Mouse (Mus musculus) embryonic facial prominence, embryonic 12.5 days (tissue): ENCODE results near the gene Szt2. TPM values are rescaled to one million over a fixed set of nuclear protein-coding genes. Genes with fewer than 3 reads are reported as not detected.

Experiments
- ATAC-seq: fragments of 200-750 bp; cut with Nextera tagmentation; 2 replicates; pipeline ENCODE4 v1.8.0; 2017; ENCODE audit not compliant: insufficient number of reproducible peaks, insufficient read depth, low FRiP score, low TSS enrichment
- H3K27ac ChIP-seq: fragments of 300-500 bp; sonication (generic); 2 replicates; pipeline ENCODE4 v1.5.1; 2016; ENCODE audit warnings: mild to moderate bottlenecking
- H3K27me3 ChIP-seq: fragments of 300-500 bp; sonication (generic); 2 replicates; pipeline ENCODE4 v1.6.1; 2016; ENCODE audit warnings: mild to moderate bottlenecking, moderate library complexity
- H3K36me3 ChIP-seq: fragments of 300-500 bp; sonication (generic); 2 replicates; pipeline ENCODE4 v1.6.1; 2016; ENCODE audit warnings: mild to moderate bottlenecking
- H3K4me1 ChIP-seq: fragments of 300-500 bp; sonication (generic); 2 replicates; pipeline ENCODE4 v1.6.1; 2016
- H3K4me2 ChIP-seq: fragments of 300-500 bp; sonication (generic); replicated peaks from 2 replicates; pipeline ENCODE4 v1.6.1; 2016; ENCODE audit warnings: mild to moderate bottlenecking, moderate library complexity
- H3K4me3 ChIP-seq: fragments of 300-500 bp; sonication (generic); 2 replicates; pipeline ENCODE4 v1.5.1; 2016; ENCODE audit warnings: mild to moderate bottlenecking
- H3K9ac ChIP-seq: fragments of 300-500 bp; sonication (generic); 2 replicates; pipeline ENCODE4 v1.6.1; 2016; ENCODE audit warnings: mild to moderate bottlenecking, moderate library complexity
- H3K9me3 ChIP-seq: fragments of 300-500 bp; sonication (generic); 2 replicates; pipeline ENCODE4 v1.6.1; 2016; ENCODE audit warnings: mild to moderate bottlenecking, moderate library complexity
- WGBS: fragments of 180-500 bp; shearing (Covaris S2); methylation state at CpG from one replicate; pipeline ENCODE4 v1.1.7; 2016; 5-methylcytosine and 5-hydroxymethylcytosine counted together
- polyA plus RNA-seq: library from polyadenylated mRNA; unstranded; fragments of >200 nt; fragmentation: Nextera tagmentation; extraction: Ambion mirVana; gene quantifications from 2 replicates; pipeline ENCODE4 v1.2.1, GENCODE M21; 2016

The Szt2 gene
- polyA plus RNA-seq, 1 experiment from 2014 or later, result 11.3 TPM

DNA sequence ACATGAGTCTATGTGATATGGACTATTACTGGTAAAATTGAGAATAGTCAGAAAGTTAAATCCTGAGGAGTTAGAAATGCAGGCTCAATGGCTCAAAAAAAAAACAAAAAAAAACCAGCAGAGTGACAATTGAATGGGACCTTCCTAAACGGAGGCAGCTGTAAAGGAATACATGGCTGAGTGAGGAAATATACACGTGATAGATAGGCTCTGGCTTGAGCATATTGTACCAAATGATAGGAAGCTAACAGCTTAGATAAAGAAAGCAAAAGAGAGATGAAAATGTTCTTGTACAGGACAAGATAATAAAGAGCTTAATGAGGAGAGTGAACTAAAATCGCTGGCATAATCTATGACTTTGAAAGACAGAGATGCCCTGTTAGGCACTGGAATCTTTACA is 54.8 kb downstream of the Szt2 start:
- no peak overlapping the region for H3K4me2 ChIP-seq
- no peak overlapping the region for H3K4me3 ChIP-seq
- peaks cover 2% of the 10 kb centered on the region; the same call in 1 of the 2 replicates for H3K4me1 ChIP-seq
- no peak overlapping the region for H3K27ac ChIP-seq
- no peak overlapping the region for H3K9ac ChIP-seq
- 74% methylated on average over 3 of the region's 3 CpGs for WGBS
- no peak for ATAC-seq
- H3K9me3 ChIP-seq, result no peaks in the 10 kb centered on the region
- H3K36me3 ChIP-seq, result no peaks in the 10 kb centered on the region
- no peaks in the 10 kb centered on the region for H3K27me3 ChIP-seq

DNA sequence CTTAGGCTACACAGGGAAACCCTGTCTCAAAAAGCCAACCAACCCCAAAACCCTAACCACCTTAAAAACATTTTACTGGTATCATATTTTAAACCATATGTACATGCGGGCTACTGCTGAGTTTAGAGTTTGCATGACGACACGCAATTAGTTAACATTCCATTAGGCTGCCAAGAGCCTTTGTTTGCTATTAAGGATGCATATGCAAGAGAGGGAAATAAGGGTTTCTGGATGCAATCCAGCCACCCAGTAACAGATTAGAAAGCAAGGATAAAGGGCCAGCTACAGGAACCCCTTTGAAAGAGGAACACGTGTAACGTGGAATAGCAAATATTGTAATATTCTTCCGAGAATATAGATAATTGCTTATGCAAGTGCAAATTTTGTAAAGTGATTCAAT is 55.4 kb downstream of the Szt2 start:
- no peaks in the 10 kb centered on the region for H3K9me3 ChIP-seq
- no peaks in the 10 kb centered on the region for H3K4me1 ChIP-seq
- no peak for ATAC-seq
- WGBS, result 84% methylated on average over 6 of the region's 6 CpGs
- H3K36me3 ChIP-seq, result no peaks in the 10 kb centered on the region
- H3K27ac ChIP-seq, result no peak overlapping the region
- H3K9ac ChIP-seq, result no peak overlapping the region
- no peaks in the 10 kb centered on the region for H3K27me3 ChIP-seq
- no peak overlapping the region for H3K4me2 ChIP-seq
- H3K4me3 ChIP-seq, result no peak overlapping the region

GRCm38 (mm10) chr4:118351828-118352227 is 57.2 kb downstream of the Szt2 start:
- ATAC-seq, result no peak
- Histone ChIP-seq H3K4me3 (no peak overlapping the region), H3K9ac (no peak overlapping the region), H3K4me2 (no peak overlapping the region), H3K27me3 (no peaks in the 10 kb centered on the region), H3K36me3 (no peaks in the 10 kb centered on the region), H3K4me1 (peaks cover 11% of the 10 kb centered on the region), H3K27ac (no peak overlapping the region), H3K9me3 (no peaks in the 10 kb centered on the region)
- 68% methylated on average over 3 of the region's 3 CpGs for WGBS

DNA sequence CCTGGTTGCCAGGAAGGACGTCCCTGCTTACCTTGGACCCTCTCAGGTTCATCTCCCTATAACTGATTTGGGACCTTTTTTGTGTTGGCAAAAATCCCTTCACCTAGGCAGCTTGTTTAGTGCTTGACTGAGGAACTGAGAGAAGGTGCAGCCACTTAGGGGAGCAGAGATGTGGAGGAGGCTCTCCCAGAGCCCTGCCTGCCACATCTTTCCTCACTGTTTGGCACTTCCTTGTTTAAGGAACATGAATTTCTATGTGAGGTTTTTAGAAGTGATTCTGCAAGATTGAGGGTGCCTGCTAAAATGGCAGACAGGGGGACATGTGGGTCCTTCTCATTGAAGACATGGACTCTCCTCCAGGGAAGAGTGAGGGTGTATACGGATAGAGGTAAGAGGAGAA is 58.2 kb downstream of the Szt2 start:
- H3K4me3 ChIP-seq, result no peak overlapping the region
- no peaks in the 10 kb centered on the region for H3K27me3 ChIP-seq
- H3K9ac ChIP-seq, result no peak overlapping the region
- H3K9me3 ChIP-seq, result no peaks in the 10 kb centered on the region
- ATAC-seq, result no peak
- no peak overlapping the region for H3K4me2 ChIP-seq
- WGBS, result 76% methylated on average over 2 of the region's 2 CpGs
- peaks cover 11% of the 10 kb centered on the region for H3K4me1 ChIP-seq
- H3K36me3 ChIP-seq, result no peaks in the 10 kb centered on the region
- no peak overlapping the region for H3K27ac ChIP-seq

DNA sequence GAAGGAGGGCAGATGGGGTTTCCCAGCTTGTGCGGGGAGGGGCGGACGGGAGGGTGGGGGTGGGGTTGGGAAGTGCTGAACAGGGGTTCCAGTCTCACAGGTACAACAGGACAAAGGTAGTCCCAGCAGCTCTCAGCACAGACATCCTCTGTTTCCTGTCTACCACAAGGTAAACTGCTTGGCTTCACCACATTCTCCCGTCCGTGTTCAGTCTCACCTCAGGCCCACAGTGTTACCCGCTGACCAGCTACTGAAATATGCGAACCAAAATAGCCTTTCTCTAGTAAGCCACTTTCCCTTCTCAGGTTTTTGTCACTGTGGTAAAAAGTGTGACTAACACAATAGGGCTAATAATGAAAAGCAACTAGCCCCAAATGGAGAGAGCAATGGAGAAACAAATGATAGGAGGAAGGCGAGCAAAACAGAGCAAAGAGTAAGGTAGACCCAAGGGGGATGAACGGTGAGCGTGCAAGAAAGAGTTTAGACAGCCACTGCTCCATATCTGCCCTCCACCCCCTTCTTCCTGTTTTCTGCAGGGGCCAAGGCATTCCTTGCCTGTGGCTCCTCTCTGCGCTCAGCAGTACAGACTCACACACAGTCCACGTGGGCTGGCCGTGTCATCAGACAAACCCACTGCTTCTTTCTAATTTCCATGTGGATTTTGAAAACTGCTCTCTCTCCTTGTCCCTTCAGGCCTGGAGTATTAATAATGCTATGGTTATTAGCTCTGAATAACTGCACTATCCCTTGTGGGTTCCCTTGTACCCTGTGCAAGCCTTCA is 61.4 kb downstream of the Szt2 start:
- H3K27ac ChIP-seq, result no peak overlapping the region
- no peak overlapping the region for H3K4me3 ChIP-seq
- no peaks in the 10 kb centered on the region for H3K9me3 ChIP-seq
- H3K9ac ChIP-seq, result no peak overlapping the region
- peaks cover 11% of the 10 kb centered on the region for H3K4me1 ChIP-seq
- no peak overlapping the region for H3K4me2 ChIP-seq
- H3K27me3 ChIP-seq, result no peaks in the 10 kb centered on the region
- 55% methylated on average over 13 of the region's 13 CpGs for WGBS
- no peaks in the 10 kb centered on the region for H3K36me3 ChIP-seq
- no peak for ATAC-seq

- H3K4me1 ChIP-seq, result no peaks in the 10 kb centered on the region
- 78% methylated on average over 3 of the region's 3 CpGs for WGBS
- H3K27me3 ChIP-seq, result no peaks in the 10 kb centered on the region
- H3K9me3 ChIP-seq, result no peaks in the 10 kb centered on the region
- H3K9ac ChIP-seq, result no peak overlapping the region
- H3K36me3 ChIP-seq, result no peaks in the 10 kb centered on the region
- no peak overlapping the region for H3K4me3 ChIP-seq
- H3K4me2 ChIP-seq, result no peak overlapping the region
- H3K27ac ChIP-seq, result no peak overlapping the region
- no peak for ATAC-seq
These were observed 67.6 kb downstream of the Szt2 start for GRCm38 (mm10) chr4:118341447-118341846.

GRCm38 (mm10) chr4:118336658-118337057 is 72.4 kb downstream of the Szt2 start:
- H3K4me1 ChIP-seq, result no peaks in the 10 kb centered on the region
- no peak for ATAC-seq
- H3K27ac ChIP-seq, result no peak overlapping the region
- no peak overlapping the region for H3K4me2 ChIP-seq
- H3K36me3 ChIP-seq, result no peaks in the 10 kb centered on the region
- no peaks in the 10 kb centered on the region for H3K9me3 ChIP-seq
- no peak overlapping the region for H3K9ac ChIP-seq
- 13% methylated on average over 7 of the region's 7 CpGs for WGBS
- 0 out of 2 replicates have a peak, but pooled peaks cover 2% of the 10 kb centered on the region for H3K27me3 ChIP-seq
- no peak overlapping the region for H3K4me3 ChIP-seq

- Histone ChIP-seq H3K9ac (no peak overlapping the region), H3K4me2 (no peak overlapping the region), H3K27me3 (0 out of 2 replicates have a peak, but pooled peaks cover 2% of the 10 kb centered on the region), H3K4me3 (no peak overlapping the region), H3K9me3 (no peaks in the 10 kb centered on the region), H3K27ac (no peak overlapping the region), H3K4me1 (no peaks in the 10 kb centered on the region), H3K36me3 (no peaks in the 10 kb centered on the region)
- ATAC-seq, result no peak
- 84% methylated on average over 4 of the region's 4 CpGs for WGBS
These were observed 73.1 kb downstream of the Szt2 start for GRCm38 (mm10) chr4:118335991-118336390.

- Histone ChIP-seq H3K9me3 (no peaks in the 10 kb centered on the region), H3K9ac (no peak overlapping the region), H3K27me3 (0 out of 2 replicates have a peak, but pooled peaks cover 2% of the 10 kb centered on the region), H3K36me3 (no peaks in the 10 kb centered on the region), H3K4me1 (no peaks in the 10 kb centered on the region), H3K27ac (no peak overlapping the region), H3K4me3 (no peak overlapping the region), H3K4me2 (no peak overlapping the region)
- no peak for ATAC-seq
- WGBS, result 53% methylated on average over 4 of the region's 4 CpGs
These were observed 77.3 kb downstream of the Szt2 start for GRCm38 (mm10) chr4:118331777-118332176.

DNA sequence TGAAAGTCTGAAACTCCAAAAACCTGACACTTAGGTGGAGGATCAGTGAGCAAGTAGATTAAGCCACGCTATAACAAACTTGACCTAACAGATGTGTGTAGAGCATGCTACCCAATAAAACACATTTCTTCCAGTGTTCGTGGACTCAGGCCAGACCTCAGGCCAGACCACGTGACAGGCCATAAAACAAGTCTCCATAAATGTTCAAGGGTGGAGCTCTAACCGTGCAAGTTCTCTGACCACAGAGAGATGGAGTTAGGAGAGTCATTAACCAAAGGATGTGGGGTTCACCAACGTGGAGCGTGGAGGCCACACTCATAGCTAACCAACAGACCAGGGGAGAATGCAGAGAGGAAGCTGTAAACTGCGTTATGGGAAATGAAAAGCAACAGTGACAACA is 82.6 kb downstream of the Szt2 start:
- WGBS, result 77% methylated on average over 7 of the region's 7 CpGs
- Histone ChIP-seq H3K27me3 (no peaks in the 10 kb centered on the region), H3K9ac (no peak overlapping the region), H3K4me2 (no peak overlapping the region), H3K9me3 (no peaks in the 10 kb centered on the region), H3K4me3 (no peak overlapping the region), H3K27ac (no peak overlapping the region), H3K4me1 (no peaks in the 10 kb centered on the region), H3K36me3 (no peaks in the 10 kb centered on the region)
- no peak for ATAC-seq

- no peaks in the 10 kb centered on the region for H3K27me3 ChIP-seq
- WGBS, result 88% methylated on average over 2 of the region's 2 CpGs
- no peaks in the 10 kb centered on the region for H3K36me3 ChIP-seq
- no peak overlapping the region for H3K4me3 ChIP-seq
- H3K4me2 ChIP-seq, result no peak overlapping the region
- H3K27ac ChIP-seq, result no peak overlapping the region
- no peak overlapping the region for H3K9ac ChIP-seq
- H3K9me3 ChIP-seq, result no peaks in the 10 kb centered on the region
- no peak for ATAC-seq
- peaks cover under 1% of the 10 kb centered on the region for H3K4me1 ChIP-seq
These were observed 88.4 kb downstream of the Szt2 start for GRCm38 (mm10) chr4:118320636-118321035.

GRCm38 (mm10) chr4:118319706-118320344 is 89.2 kb downstream of the Szt2 start:
- Histone ChIP-seq H3K4me3 (no peak overlapping the region), H3K4me2 (no peak overlapping the region)

More at GRCm38 (mm10) chr4:118319706-118320344, 89.2 kb downstream of the Szt2 start:
- 37% methylated on average over 8 of the region's 8 CpGs for WGBS
- peaks cover 9% of the 10 kb centered on the region for H3K4me1 ChIP-seq
- H3K27me3 ChIP-seq, result no peaks in the 10 kb centered on the region
- H3K27ac ChIP-seq, result no peak overlapping the region
- no peak for ATAC-seq
- no peaks in the 10 kb centered on the region for H3K9me3 ChIP-seq
- H3K36me3 ChIP-seq, result no peaks in the 10 kb centered on the region
- H3K9ac ChIP-seq, result no peak overlapping the region
